Mouse (Mus musculus): Measurements from ENCODE around the gene Mapk14.
"Not testable (repeated sequence)": the region's sequence is repeated elsewhere in the genome, so short reads cannot be mapped to it uniquely, and the experiment has no call there.

The Mapk14 gene

DNA sequence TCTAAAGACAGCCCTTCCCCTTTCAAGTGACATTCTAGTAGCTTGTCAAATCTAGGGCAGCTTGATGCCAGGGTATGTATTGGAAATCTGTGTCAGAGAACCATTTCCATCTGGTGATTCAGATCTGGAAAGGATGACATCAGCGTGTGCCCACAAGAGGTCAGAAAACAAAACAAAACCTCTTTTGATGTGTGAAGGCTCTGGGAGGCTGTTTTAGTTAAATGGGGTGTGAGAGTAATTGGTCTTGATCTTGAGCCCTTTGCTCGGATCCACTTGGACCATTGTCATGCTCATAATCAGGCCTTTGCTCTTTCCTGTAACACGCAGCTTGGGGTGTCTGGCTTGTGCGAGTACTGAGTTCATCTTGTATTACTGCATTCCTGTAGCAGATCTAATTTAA lies 7.1 kb downstream of the Mapk14 start:
- DNase-seq (ENCODE audit: low spot score) = peak; percentile 90

- DNase-seq (ENCODE audit: low spot score) = no peak
Observed at GRCm38 (mm10) chr17:28698672-28699071, 7.5 kb downstream of the Mapk14 start.

DNA sequence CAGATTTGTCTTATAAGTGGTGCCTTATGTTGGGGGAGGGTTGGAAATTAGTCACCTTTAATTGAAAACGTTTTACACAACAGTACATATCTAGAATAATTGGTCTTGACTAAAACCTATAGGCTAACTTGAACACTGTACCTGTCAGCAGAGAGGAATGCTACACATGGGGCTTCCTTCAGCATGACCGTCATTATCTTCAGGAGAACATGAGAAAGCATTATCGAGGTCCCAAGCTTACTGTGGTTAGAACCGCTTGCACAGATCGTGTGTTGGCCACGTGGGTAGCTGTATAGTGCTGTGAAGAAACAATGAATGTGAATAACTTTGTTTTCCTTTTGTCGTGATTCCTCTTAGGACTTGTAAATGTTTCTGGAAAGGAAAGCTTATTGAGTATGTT lies 8.7 kb downstream of the Mapk14 start:
- DNase-seq (ENCODE audit: low spot score) = no peak

DNA sequence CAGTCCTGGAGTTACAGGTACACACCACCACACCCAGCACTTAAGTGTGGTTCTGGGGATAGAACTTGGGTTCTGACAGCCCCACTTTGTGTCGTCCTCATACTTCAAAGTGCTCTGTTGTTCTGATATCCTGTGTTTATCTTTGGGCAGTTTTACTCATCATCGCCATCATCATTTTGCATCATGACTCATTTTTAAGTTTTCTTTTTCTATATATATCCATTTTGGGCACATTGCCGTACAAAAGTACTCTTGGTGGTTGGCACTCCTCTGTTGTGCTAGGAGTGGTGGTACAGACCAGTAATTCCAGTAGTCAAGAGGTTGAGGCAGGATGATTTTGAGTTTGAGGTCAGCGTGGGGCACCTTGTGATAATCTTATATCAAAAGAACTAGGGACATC lies 10.0 kb downstream of the Mapk14 start:
- no peak for DNase-seq (ENCODE audit: low spot score)

DNA sequence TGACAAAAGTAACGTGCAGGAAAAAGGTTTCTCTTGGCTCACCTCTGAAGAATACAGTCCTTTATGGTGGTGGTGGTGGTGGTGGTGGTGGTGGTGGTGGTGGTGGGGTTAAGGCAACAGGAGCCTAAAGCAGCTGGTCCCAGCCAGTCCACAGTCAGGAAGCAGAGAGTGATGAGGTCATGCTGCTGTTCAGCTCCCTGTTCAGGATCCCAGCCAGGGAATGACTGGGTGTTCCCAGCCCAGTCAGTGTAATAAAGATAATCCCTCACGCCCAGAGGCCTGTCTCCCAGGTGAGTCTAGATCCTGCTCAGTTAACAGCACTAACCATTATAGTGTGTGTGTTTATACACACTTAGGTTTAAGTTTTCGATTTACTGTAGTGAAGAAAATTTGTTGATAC lies 10.6 kb downstream of the Mapk14 start:
- no peak for DNase-seq (ENCODE audit: low spot score)

- DNase-seq (ENCODE audit: low spot score) = no peak
Observed at GRCm38 (mm10) chr17:28702646-28703045, 11.5 kb downstream of the Mapk14 start.

DNA sequence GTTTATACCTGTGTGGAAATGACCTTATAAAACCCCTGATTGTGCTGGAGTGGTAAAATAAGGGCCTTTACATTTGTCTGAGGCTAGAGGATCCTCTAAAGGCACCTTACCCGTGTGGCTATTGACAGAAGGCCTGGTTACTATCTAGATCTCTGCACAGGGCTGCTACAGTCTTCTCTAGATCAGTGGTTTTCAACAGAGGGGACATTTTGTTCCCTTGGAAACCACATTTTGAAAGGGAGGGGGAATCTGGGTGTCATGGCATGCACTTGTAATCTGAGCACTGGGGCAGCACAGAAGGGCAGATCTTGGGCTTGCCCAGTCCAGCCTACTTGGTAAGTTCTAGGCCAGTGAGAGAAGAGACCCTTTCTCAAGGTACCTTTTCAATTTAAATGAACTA lies 15.6 kb downstream of the Mapk14 start:
- DNase-seq (ENCODE audit: low spot score) = no peak

GRCm38 (mm10) chr17:28707136-28707627 lies 16.1 kb downstream of the Mapk14 start:
- DNase-seq (ENCODE audit: low spot score) = no peak

DNA sequence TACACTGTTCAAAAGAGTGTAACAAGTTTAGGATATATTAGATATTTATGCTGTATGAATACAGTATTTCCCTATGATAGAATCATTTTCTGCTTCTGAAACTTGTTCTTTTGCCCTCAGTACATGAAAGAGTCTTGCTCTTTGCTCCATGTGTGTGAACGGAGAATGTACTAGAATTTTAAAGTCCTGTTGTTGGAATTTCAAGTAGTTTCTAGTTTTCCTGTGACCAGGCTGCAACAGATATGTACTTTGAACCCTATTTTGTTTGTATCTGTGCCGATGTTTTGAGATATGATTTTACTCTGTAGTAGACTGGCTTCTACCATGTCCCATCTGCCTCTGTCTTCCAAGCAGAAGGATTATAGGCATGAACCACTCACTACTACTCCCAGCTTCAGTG lies 16.7 kb downstream of the Mapk14 start:
- DNase-seq (ENCODE audit: low spot score) = no peak

- DNase-seq (ENCODE audit: low spot score) = no peak
Observed at GRCm38 (mm10) chr17:28708989-28709388, 17.9 kb downstream of the Mapk14 start.

DNA sequence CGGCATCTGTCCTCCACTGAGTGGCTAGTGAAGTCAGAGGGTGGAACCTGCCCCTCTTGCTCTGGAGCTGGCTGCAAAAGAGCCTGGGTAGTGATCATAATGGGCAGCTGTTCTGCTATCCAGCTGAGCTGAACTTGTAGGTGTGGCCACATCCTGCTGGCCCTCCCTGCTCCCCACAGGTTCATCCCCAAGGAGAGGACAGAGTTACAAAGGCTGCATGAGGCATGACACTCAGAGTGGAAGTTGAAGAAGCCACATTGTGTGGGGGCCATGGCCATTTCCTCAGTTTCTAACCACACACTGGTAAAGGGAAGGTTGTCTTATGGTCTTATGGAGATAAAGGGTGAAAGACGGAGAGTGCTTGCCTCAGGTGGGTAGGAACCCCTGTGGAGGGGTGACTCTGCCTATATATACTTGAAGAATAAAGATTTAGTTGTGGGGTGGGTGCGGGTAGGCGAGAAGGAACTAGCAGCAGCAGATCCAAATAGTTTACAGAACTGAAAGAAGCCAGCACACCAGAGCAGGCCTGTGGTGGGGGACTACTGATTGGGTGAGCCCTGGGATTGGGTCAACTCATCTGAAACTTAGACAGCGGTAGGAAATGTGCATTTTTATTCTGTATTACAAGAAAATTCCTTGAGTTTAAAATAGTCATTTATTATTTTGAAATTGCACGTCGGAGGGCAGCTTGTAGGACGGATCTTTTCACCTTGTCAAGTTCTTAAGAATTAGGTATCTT lies 18.6 kb downstream of the Mapk14 start:
- no peak for DNase-seq (ENCODE audit: low spot score)

GRCm38 (mm10) chr17:28710291-28710688 lies 19.2 kb downstream of the Mapk14 start:
- DNase-seq (ENCODE audit: low spot score) = no peak

DNA sequence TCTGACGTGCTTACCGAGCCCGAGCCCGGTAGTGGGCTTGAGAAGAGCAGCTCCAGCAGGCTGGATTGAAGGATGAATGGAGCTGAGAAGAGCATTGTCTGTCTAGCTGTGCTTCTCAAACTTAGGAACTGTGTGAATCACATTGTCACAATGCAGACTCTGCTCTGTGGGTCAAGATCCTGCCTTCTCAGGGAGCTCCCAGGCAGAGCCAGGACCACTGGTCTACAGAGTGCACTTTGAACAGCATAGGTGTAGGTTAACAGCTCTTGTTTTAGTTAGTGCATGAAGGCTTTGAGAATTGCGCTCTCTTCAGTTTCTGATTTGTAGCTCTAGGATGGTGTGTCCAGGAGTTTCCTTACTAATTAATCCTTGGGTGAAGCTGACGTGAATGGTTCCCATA lies 20.1 kb downstream of the Mapk14 start:
- no peak for DNase-seq (ENCODE audit: low spot score)

DNA sequence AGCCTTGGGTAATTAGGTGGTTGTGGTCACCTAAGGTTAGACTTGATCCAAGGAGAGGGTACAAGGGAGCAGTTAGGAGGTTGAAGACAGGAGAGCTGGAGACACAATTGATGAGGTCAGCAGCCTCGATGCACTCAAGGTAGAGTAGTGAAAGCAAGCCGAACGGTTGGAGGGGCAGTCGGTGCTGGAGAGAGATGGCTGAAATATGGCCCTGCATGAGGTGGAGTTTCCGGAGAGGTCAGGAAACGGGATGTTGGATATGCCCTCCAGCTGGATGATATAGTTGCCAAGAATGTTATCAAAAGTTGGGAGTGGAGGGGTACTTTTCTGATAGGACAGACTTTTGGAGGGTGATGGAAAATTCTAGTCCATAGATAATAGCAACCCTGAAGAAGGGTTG lies 21.2 kb downstream of the Mapk14 start:
- DNase-seq (ENCODE audit: low spot score) = no peak

DNA sequence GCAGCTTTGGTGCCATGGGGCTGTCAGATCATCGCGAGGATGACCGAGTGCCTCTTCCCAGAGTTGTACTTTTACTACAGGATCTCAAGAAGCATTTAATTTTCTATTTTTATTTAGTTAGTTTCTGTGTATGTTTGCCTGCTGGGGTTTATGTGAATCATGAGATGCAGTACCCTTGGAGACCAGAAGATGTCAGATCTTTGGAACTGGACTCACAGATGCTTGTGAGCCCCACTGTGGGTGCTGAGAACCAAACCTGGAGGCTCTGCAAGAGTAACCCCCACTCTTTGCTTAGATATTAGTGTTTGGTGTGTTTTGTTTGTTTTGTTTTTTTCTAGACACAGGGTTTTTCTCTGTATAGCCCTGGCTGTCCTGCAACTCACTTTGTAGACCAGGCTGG lies 22.9 kb downstream of the Mapk14 start:
- no peak for DNase-seq (ENCODE audit: low spot score)

GRCm38 (mm10) chr17:28715832-28716548 lies 24.9 kb downstream of the Mapk14 start:
- no peak for DNase-seq (ENCODE audit: low spot score)

DNA sequence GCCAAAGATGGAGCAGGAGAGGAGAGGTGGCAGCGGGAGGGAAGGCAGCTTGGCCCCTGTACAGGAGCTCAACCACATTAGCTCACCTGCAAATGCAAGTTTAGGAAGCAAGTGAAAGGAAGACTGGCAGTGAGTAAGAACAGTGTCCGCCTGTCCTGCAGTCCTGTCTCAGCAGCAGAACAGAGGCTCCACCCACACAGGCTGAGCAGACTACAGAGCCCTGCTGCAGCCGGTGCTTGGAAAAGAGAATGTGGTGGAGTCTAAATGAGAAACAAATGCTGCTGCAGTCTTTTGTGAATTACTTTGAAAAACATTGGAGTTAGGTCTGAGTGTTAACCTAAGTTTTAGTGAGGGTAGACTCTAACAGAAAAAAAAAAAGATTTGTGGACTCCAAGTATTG lies 26.4 kb downstream of the Mapk14 start:
- DNase-seq (ENCODE audit: low spot score) = no peak

GRCm38 (mm10) chr17:28725783-28726182 lies 34.7 kb downstream of the Mapk14 start, which contains the start of gene AC170998.1:
TSS of gene AC170998.1 (plus strand) at chr17:28726083.
- DNase-seq (ENCODE audit: low spot score) = no peak

DNA sequence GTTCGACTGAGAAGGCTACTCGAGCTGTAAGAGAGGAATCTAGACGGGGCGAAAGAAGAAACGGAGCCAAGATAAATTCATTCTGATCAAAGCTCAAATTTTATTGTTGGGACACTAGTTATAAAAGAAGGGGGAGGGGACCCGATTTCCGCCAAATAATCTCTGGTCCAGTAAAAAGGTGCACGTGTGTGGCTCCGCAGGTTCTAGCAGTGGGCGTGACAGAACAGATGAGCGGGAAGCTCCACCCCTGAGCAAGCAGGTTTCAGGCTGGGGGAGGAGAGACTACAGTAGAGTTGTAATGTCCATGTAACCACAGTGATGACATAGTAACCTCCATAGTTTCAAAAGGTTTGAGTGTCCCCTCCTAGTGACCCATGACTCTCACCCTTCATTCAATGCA lies 36.4 kb downstream of the Mapk14 start:
- not testable (repeated sequence) for DNase-seq (ENCODE audit: low spot score)

GRCm38 (mm10) chr17:28735317-28736105 lies 44.4 kb downstream of the Mapk14 start:
- no peak for DNase-seq (ENCODE audit: low spot score)

DNA sequence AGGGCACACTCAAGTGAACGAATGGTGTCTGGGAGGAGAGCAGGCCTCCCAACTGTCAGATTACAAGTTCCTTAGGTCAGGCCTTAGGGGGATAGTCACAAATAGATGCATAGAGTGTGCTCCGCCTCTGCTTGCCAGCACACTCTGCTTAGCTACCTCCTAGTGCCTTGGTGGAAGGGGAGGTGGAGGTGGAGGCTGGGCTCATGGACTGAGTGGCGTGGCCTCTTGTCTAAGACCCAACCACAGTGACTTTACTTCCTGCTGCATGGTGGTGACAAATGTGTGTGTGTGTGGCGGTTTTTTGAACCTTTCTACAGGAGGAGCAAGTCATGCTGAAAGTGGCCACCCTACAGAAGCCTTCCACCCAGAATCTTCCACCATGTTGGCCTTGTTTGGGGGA lies 45.4 kb downstream of the Mapk14 start:
- no peak for DNase-seq (ENCODE audit: low spot score)

DNA sequence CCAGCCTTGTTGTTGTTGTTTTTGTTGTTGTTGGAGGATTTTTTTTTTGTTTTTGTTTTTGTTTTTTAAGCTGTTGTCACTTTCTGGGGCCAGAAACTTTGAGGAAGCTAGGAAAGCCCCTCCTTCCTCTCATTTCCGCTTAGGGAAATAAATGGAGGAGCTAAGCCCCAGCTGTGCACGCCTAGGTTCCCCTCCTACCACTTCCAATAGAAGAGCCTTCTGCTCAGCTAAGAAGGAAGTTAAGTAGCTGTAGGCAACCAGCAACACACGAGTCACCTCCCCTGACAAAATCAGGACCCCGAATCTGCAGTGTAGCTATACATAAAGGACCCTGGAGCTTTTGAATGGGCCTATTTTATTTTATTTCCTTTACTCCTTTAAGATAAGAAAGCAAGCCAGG lies 46.8 kb downstream of the Mapk14 start:
- DNase-seq (ENCODE audit: low spot score) = no peak

GRCm38 (mm10) chr17:28739244-28739643 lies 48.1 kb downstream of the Mapk14 start:
- DNase-seq (ENCODE audit: low spot score) = no peak

Measured in MN1 (cell line).